Mouse (Mus musculus) liver, embryonic 14.5 days (tissue): ENCODE measurements around the gene Lypd5.

Experiments used
- CTCF ChIP-seq: IDR thresholded peaks from 2 replicates; pipeline ENCODE4 v1.5.1; 2016; ENCODE audit warnings: antibody characterized with exemption, low read depth, control low read depth
- EP300 ChIP-seq: IDR thresholded peaks from 2 replicates; pipeline ENCODE4 v1.6.1; 2016; ENCODE audit warnings: antibody characterized with exemption, low read depth

GRCm38 (mm10) chr7:24382730-24383372, 33.9 kb downstream of the Lypd5 start:
- TF ChIP-seq CTCF: no peak
- TF ChIP-seq EP300: no peak
